Mouse (Mus musculus) megakaryocyte, embryonic 14.5 days (primary cell): ENCODE results near the gene Rps8.

Experiments used
- FLI1 ChIP-seq: IDR thresholded peaks from 2 replicates; pipeline ENCODE4 v1.6.1; 2012; ENCODE audit warnings: low read length, inconsistent platforms, mixed read lengths
- GATA1 ChIP-seq: IDR thresholded peaks from 3 replicates; pipeline ENCODE4 v1.6.1; 2012; ENCODE audit warnings: mixed read lengths, low read length, inconsistent platforms, borderline replicate concordance

DNA sequence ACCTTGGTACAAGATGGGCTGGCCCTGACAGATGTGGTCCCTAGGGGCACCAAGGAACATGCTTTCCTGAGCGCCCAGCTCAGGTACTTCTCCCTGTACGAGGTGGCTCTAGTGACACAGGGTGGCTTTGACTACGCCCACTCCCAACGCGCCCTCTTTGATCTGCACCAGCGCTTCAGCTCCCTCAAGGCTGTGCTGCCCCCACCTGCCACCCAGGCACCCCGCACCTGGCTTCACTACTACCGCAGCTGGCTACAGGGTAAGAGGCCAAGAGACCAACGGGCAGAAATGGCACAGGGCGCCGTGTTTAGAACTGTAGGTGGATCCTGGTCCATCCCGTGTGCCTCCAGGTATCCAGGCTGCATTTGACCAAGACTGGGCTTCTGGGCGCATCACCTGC lies 45.8 kb downstream of the Rps8 start:
- TF ChIP-seq GATA1 (no peak), FLI1 (no peak)
